Mouse (Mus musculus): ENCODE data around the gene Ttc7b.

Ttc7b gene

GRCm38 (mm10) chr12:100375801-100376200, 144.8 kb downstream of the Ttc7b start:
- no peak for DNase-seq

GRCm38 (mm10) chr12:100372785-100373184, 147.8 kb downstream of the Ttc7b start:
- DNase-seq: no peak

- DNase-seq: no peak
These were observed 148.6 kb downstream of the Ttc7b start for GRCm38 (mm10) chr12:100372015-100372414.

GRCm38 (mm10) chr12:100369786-100370185, 150.8 kb downstream of the Ttc7b start:
- DNase-seq: no peak

- DNase-seq: no peak
These were observed 151.4 kb downstream of the Ttc7b start for GRCm38 (mm10) chr12:100369220-100369619.

- DNase-seq: no peak
These were observed 159.3 kb downstream of the Ttc7b start for GRCm38 (mm10) chr12:100361330-100361729.

- DNase-seq: peak; percentile 28
These were observed 162.5 kb downstream of the Ttc7b start for GRCm38 (mm10) chr12:100358040-100358620.

GRCm38 (mm10) chr12:100356407-100356806, 164.2 kb downstream of the Ttc7b start:
- DNase-seq: peak; percentile 77

- no peak for DNase-seq
These were observed 165.1 kb downstream of the Ttc7b start for GRCm38 (mm10) chr12:100355565-100355964.

GRCm38 (mm10) chr12:100353954-100354353, 166.7 kb downstream of the Ttc7b start:
- no peak for DNase-seq

- no peak for DNase-seq
These were observed 167.4 kb downstream of the Ttc7b start for GRCm38 (mm10) chr12:100353075-100353782.

- DNase-seq: no peak
These were observed 168.5 kb downstream of the Ttc7b start for GRCm38 (mm10) chr12:100352094-100352493.

GRCm38 (mm10) chr12:100343554-100343953, 177.1 kb downstream of the Ttc7b start:
- DNase-seq: no peak

- DNase-seq: peak; percentile 76
These were observed 179.0 kb downstream of the Ttc7b start for GRCm38 (mm10) chr12:100341614-100342013.

GRCm38 (mm10) chr12:100340901-100341460, 179.6 kb downstream of the Ttc7b start:
- no peak for DNase-seq

- DNase-seq: peak; percentile 16
These were observed 182.6 kb downstream of the Ttc7b start for GRCm38 (mm10) chr12:100338055-100338454.

GRCm38 (mm10) chr12:100337351-100338018, 183.1 kb downstream of the Ttc7b start:
- DNase-seq: no peak

GRCm38 (mm10) chr12:100336241-100336640, 184.4 kb downstream of the Ttc7b start:
- no peak for DNase-seq

GRCm38 (mm10) chr12:100331806-100332205, 188.8 kb downstream of the Ttc7b start:
- no peak for DNase-seq

GRCm38 (mm10) chr12:100330234-100330633, 190.4 kb downstream of the Ttc7b start:
- no peak for DNase-seq

GRCm38 (mm10) chr12:100328998-100329397, 191.6 kb downstream of the Ttc7b start:
- DNase-seq: no peak

- no peak for DNase-seq
These were observed 192.1 kb downstream of the Ttc7b start for GRCm38 (mm10) chr12:100328557-100328956.

- DNase-seq: no peak
These were observed 193.9 kb downstream of the Ttc7b start for GRCm38 (mm10) chr12:100326732-100327131.

- DNase-seq: no peak
These were observed 195.0 kb downstream of the Ttc7b start for GRCm38 (mm10) chr12:100325618-100326017.
